Mouse (Mus musculus) E14TG2a.4 (cell line): ENCODE results near the gene Pithd1.

Experiments used
- H3K27me3 ChIP-seq: 2 replicates; pipeline ENCODE4 v1.6.1; 2014; ENCODE audit warnings: low read length, control low read depth; ENCODE audit not compliant: insufficient read depth
- H3K36me3 ChIP-seq: 2 replicates; pipeline ENCODE4 v1.6.1; 2014; ENCODE audit warnings: low read length, control low read depth; ENCODE audit not compliant: insufficient read depth
- H3K4me1 ChIP-seq: replicated peaks from 2 replicates; pipeline ENCODE4 v1.6.1; 2014; ENCODE audit warnings: low read depth, low read length, control low read depth
- H3K4me3 ChIP-seq: replicated peaks from 2 replicates; pipeline ENCODE4 v1.5.1; 2014; ENCODE audit warnings: mild to moderate bottlenecking, low read length
- H3K9me3 ChIP-seq: 2 replicates; pipeline ENCODE4 v1.6.1; 2014; ENCODE audit warnings: low read length, control low read depth
- CTCF ChIP-seq: conservative IDR thresholded peaks from 2 replicates; pipeline ENCODE4 v1.5.1; 2014; ENCODE audit warnings: low read length
- NANOG ChIP-seq: IDR thresholded peaks from 2 replicates; pipeline ENCODE4 v1.6.1; 2014; ENCODE audit warnings: borderline replicate concordance, low read length, mixed read lengths
- POU5F1 ChIP-seq: IDR thresholded peaks from 2 replicates; pipeline ENCODE4 v1.6.1; 2014; ENCODE audit warnings: low read length, borderline replicate concordance

The Pithd1 gene

GRCm38 (mm10) chr4:135967086-135967760, 19.8 kb downstream of the Pithd1 start:
- TF ChIP-seq CTCF: no peak
- no peak for TF ChIP-seq POU5F1
- H3K27me3 ChIP-seq: peaks cover 9% of the 10 kb centered on the region
- no peaks in the 10 kb centered on the region for H3K9me3 ChIP-seq
- peaks cover 77% of the 10 kb centered on the region for H3K4me1 ChIP-seq
- H3K4me3 ChIP-seq: 0 out of 2 replicates have a peak overlapping the region, but pooled peaks have one; percentile 3
- peaks cover 50% of the 10 kb centered on the region for H3K36me3 ChIP-seq

GRCm38 (mm10) chr4:135966283-135966682, 20.8 kb downstream of the Pithd1 start:
- Histone ChIP-seq H3K4me3 (no peak overlapping the region), H3K27me3 (peaks cover 9% of the 10 kb centered on the region), H3K9me3 (no peaks in the 10 kb centered on the region), H3K36me3 (peaks cover 56% of the 10 kb centered on the region), H3K4me1 (peaks cover 74% of the 10 kb centered on the region)
- no peak for TF ChIP-seq POU5F1

GRCm38 (mm10) chr4:135965113-135965512, 22.0 kb downstream of the Pithd1 start:
- TF ChIP-seq CTCF (no peak), NANOG (no peak), POU5F1 (no peak)
- no peaks in the 10 kb centered on the region for H3K9me3 ChIP-seq
- peaks cover 51% of the 10 kb centered on the region for H3K36me3 ChIP-seq

GRCm38 (mm10) chr4:135964426-135964825, 22.6 kb downstream of the Pithd1 start:
- TF ChIP-seq POU5F1: no peak
- TF ChIP-seq NANOG: no peak
- TF ChIP-seq CTCF: no peak
- Histone ChIP-seq H3K27me3 (peaks cover 9% of the 10 kb centered on the region), H3K36me3 (peaks cover 45% of the 10 kb centered on the region), H3K9me3 (no peaks in the 10 kb centered on the region), H3K4me1 (peaks cover 66% of the 10 kb centered on the region), H3K4me3 (peak overlapping the region; percentile 93)

More at GRCm38 (mm10) chr4:135965113-135965512, 22.0 kb downstream of the Pithd1 start:
- peaks cover 71% of the 10 kb centered on the region for H3K4me1 ChIP-seq
- no peak overlapping the region for H3K4me3 ChIP-seq
- peaks cover 9% of the 10 kb centered on the region for H3K27me3 ChIP-seq

GRCm38 (mm10) chr4:135963457-135964193, 23.4 kb downstream of the Pithd1 start, which contains the start of gene Gale:
Gale (plus strand) TSS chr4:135963727.
- H3K4me3 ChIP-seq: peak within 1 kb of the TSS; percentile 93
- no peaks in the 10 kb centered on the region for H3K9me3 ChIP-seq
- H3K36me3 ChIP-seq: peaks cover 37% of the 10 kb centered on the region
- H3K4me1 ChIP-seq: peaks cover 62% of the 10 kb centered on the region
- no peak for TF ChIP-seq POU5F1
- TF ChIP-seq CTCF: no peak
- TF ChIP-seq NANOG: no peak
- peaks cover 9% of the 10 kb centered on the region for H3K27me3 ChIP-seq

GRCm38 (mm10) chr4:135962946-135963345, 24.1 kb downstream of the Pithd1 start:
- H3K4me3 ChIP-seq: peak overlapping the region; percentile 93
- H3K36me3 ChIP-seq: peaks cover 30% of the 10 kb centered on the region
- peaks cover 9% of the 10 kb centered on the region for H3K27me3 ChIP-seq
- no peaks in the 10 kb centered on the region for H3K9me3 ChIP-seq
- H3K4me1 ChIP-seq: peaks cover 63% of the 10 kb centered on the region
- TF ChIP-seq CTCF (no peak), POU5F1 (no peak), NANOG (no peak)

GRCm38 (mm10) chr4:135962198-135962597, 24.9 kb downstream of the Pithd1 start:
- Histone ChIP-seq H3K27me3 (peaks cover 9% of the 10 kb centered on the region), H3K36me3 (peaks cover 25% of the 10 kb centered on the region), H3K9me3 (no peaks in the 10 kb centered on the region), H3K4me1 (peaks cover 59% of the 10 kb centered on the region), H3K4me3 (0 out of 2 replicates have a peak overlapping the region, but pooled peaks have one; percentile 13)
- TF ChIP-seq CTCF: no peak
- TF ChIP-seq POU5F1: no peak
- no peak for TF ChIP-seq NANOG

GRCm38 (mm10) chr4:135961709-135962108, 25.4 kb downstream of the Pithd1 start:
- Histone ChIP-seq H3K9me3 (no peaks in the 10 kb centered on the region), H3K4me3 (no peak overlapping the region), H3K4me1 (peaks cover 56% of the 10 kb centered on the region), H3K27me3 (peaks cover 9% of the 10 kb centered on the region), H3K36me3 (peaks cover 23% of the 10 kb centered on the region)
- no peak for TF ChIP-seq CTCF

- Histone ChIP-seq H3K4me3 (no peak overlapping the region), H3K9me3 (no peaks in the 10 kb centered on the region), H3K36me3 (peaks cover 20% of the 10 kb centered on the region), H3K27me3 (peaks cover 9% of the 10 kb centered on the region), H3K4me1 (peaks cover 56% of the 10 kb centered on the region)
- TF ChIP-seq CTCF (peak; percentile 85), POU5F1 (no peak)
Measured at GRCm38 (mm10) chr4:135960717-135961116, 26.3 kb downstream of the Pithd1 start.
